Mouse (Mus musculus) B cell, adult 2 months (primary cell): Measurements from ENCODE around the gene Unc119.

ENCODE experiments used
- DNase-seq, 2 experiments: peaks; one replicate each; pipeline ENCODE4 v3.0.0; 2022

Unc119 gene

GRCm38 (mm10) chr11:78343381-78344327 is at the start of gene Unc119:
TSS of gene Unc119 (plus strand) at chr11:78343482.
- peak; percentile 87 for DNase-seq

GRCm38 (mm10) chr11:78294585-78294984 is 48.7 kb upstream of the Unc119 start:
- no peak for DNase-seq

- DNase-seq = no peak
Measured at GRCm38 (mm10) chr11:78300917-78301316, 42.4 kb upstream of the Unc119 start.

GRCm38 (mm10) chr11:78301357-78302084 is 41.8 kb upstream of the Unc119 start, which contains the start of gene Spag5:
TSS of gene Spag5 (plus strand) at chr11:78301529.
- DNase-seq = peak; percentile 92 to 93

GRCm38 (mm10) chr11:78305272-78305671 is 38.0 kb upstream of the Unc119 start:
- no peak for DNase-seq

GRCm38 (mm10) chr11:78310861-78311511 is 32.3 kb upstream of the Unc119 start:
- DNase-seq = no peak

GRCm38 (mm10) chr11:78313662-78314061 is 29.6 kb upstream of the Unc119 start:
- no peak for DNase-seq

GRCm38 (mm10) chr11:78318411-78318810 is 24.9 kb upstream of the Unc119 start:
- DNase-seq = no peak

GRCm38 (mm10) chr11:78322076-78322831 is 21.0 kb upstream of the Unc119 start:
- DNase-seq = no peak

GRCm38 (mm10) chr11:78322860-78323259 is 20.4 kb upstream of the Unc119 start, which contains the start of gene Aldoc:
TSS of gene Aldoc (plus strand) at chr11:78322968.
- peak; percentile 89 to 92 for DNase-seq

GRCm38 (mm10) chr11:78324000-78324785 is 19.1 kb upstream of the Unc119 start:
- no peak for DNase-seq

- no peak for DNase-seq
Measured at GRCm38 (mm10) chr11:78324965-78325364, 18.3 kb upstream of the Unc119 start.

- DNase-seq = no peak
Measured at GRCm38 (mm10) chr11:78327215-78327614, 16.1 kb upstream of the Unc119 start.

GRCm38 (mm10) chr11:78327634-78328511 is 15.4 kb upstream of the Unc119 start, which contains the start of gene Pigs:
TSS of gene Pigs (plus strand) at chr11:78328415.
- peak; percentile 96 to 97 for DNase-seq

- no peak for DNase-seq
Measured at GRCm38 (mm10) chr11:78328512-78329056, 14.7 kb upstream of the Unc119 start.

GRCm38 (mm10) chr11:78332676-78333075 is 10.6 kb upstream of the Unc119 start:
- no peak for DNase-seq

- no peak for DNase-seq
Measured at GRCm38 (mm10) chr11:78333992-78334391, 9.3 kb upstream of the Unc119 start.

- no peak for DNase-seq
Measured at GRCm38 (mm10) chr11:78337040-78337439, 6.2 kb upstream of the Unc119 start.

GRCm38 (mm10) chr11:78341702-78342101 is 1.6 kb upstream of the Unc119 start:
- no peak for DNase-seq

GRCm38 (mm10) chr11:78344328-78344889 is 1.1 kb downstream of the Unc119 start:
- no peak for DNase-seq
